In genomic region chr1:13872536-13872935, GRCm38 (mm10) we compare ENCODE assay signal across 24 mouse cellular contexts.
"Had no signal": no experiment of that assay in that cellular context is flagged by ENCODE, and none has a peak within 500 bp of the region (broad histone marks: within the 10 kb centered on the region; RNA-seq: fewer than 3 reads in every experiment).

No protein-coding gene starts in this region.

- H3K4me3 ChIP-seq: heart, embryonic 10.5 days; heart, embryonic 12.5 days; hindbrain, embryonic 13.5 days; hindbrain, embryonic 15.5 days; kidney, embryonic 15.5 days; limb, embryonic 13.5 days; limb, embryonic 15.5 days; liver, embryonic 12.5 days had no signal

- H3K4me1 ChIP-seq: heart, embryonic 10.5 days; heart, embryonic 12.5 days; hindbrain, embryonic 13.5 days; hindbrain, embryonic 15.5 days; kidney, embryonic 15.5 days; limb, embryonic 13.5 days; limb, embryonic 15.5 days; liver, embryonic 12.5 days had no signal

- H3K27ac ChIP-seq: heart, embryonic 10.5 days; hindbrain, embryonic 13.5 days; hindbrain, embryonic 15.5 days; hindbrain, postnatal 0 days; kidney, embryonic 15.5 days; kidney, postnatal 0 days; limb, embryonic 13.5 days; limb, embryonic 15.5 days; liver, embryonic 12.5 days had no signal

- H3K9me3 ChIP-seq: heart, embryonic 10.5 days; hindbrain, embryonic 13.5 days; hindbrain, embryonic 15.5 days; kidney, embryonic 15.5 days; limb, embryonic 13.5 days; limb, embryonic 15.5 days; liver, embryonic 12.5 days had no signal

- H3K27me3 ChIP-seq: heart, embryonic 12.5 days; hindbrain, embryonic 13.5 days; hindbrain, embryonic 15.5 days; kidney, embryonic 15.5 days; limb, embryonic 13.5 days; limb, embryonic 15.5 days; liver, embryonic 12.5 days had no signal

- DNase-seq: gastrocnemius, postnatal 14 days; gastrocnemius, postnatal 36 days; heart, adult 18-20 months; heart, postnatal 10 days; heart, postnatal 36 days; kidney, adult 11 months; kidney, adult 2 months; kidney, adult 9 months; kidney, postnatal 14 days; kidney, postnatal 36 days; layer of hippocampus, adult 9-11 months; layer of hippocampus, postnatal 36 days; left cerebral cortex, postnatal 4 days had no signal

- H3K9ac ChIP-seq: heart, embryonic 12.5 days; hindbrain, embryonic 13.5 days; hindbrain, embryonic 15.5 days; kidney, embryonic 15.5 days; limb, embryonic 13.5 days; limb, embryonic 15.5 days; liver, embryonic 12.5 days had no signal

- H3K4me2 ChIP-seq: heart, embryonic 12.5 days; hindbrain, embryonic 13.5 days; hindbrain, embryonic 15.5 days; kidney, embryonic 15.5 days; limb, embryonic 13.5 days; limb, embryonic 15.5 days; liver, embryonic 12.5 days had no signal

- ATAC-seq: hindbrain, postnatal 0 days; intestine, embryonic 16.5 days; liver, embryonic 12.5 days had no signal

- H3K36me3 ChIP-seq: heart, embryonic 10.5 days; heart, embryonic 12.5 days; hindbrain, embryonic 13.5 days; hindbrain, embryonic 15.5 days; kidney, embryonic 15.5 days; limb, embryonic 13.5 days; limb, embryonic 15.5 days; liver, embryonic 12.5 days had no signal
